Mouse (Mus musculus) myocyte (in vitro differentiated cells): Measurements from ENCODE around the gene Kif26b.

Source experiments
- MAX ChIP-seq: IDR thresholded peaks from one replicate; pipeline ENCODE4 v1.6.1; 2011; ENCODE audit warnings: low read depth, mild to moderate bottlenecking, control low read depth
- POLR2A ChIP-seq: IDR thresholded peaks from one replicate; pipeline ENCODE4 v1.6.1; 2011; ENCODE audit warnings: low read depth, mild to moderate bottlenecking, control low read depth, moderate library complexity; ENCODE audit not compliant: insufficient read length
- POLR2AphosphoS2 ChIP-seq: IDR thresholded peaks from one replicate; pipeline ENCODE4 v1.6.1; 2011; ENCODE audit warnings: low read depth, control low read depth; ENCODE audit not compliant: insufficient read length
- USF1 ChIP-seq: IDR thresholded peaks from one replicate; pipeline ENCODE4 v1.6.1; 2011; ENCODE audit warnings: low read depth, mild to moderate bottlenecking, control low read depth, moderate library complexity

DNA sequence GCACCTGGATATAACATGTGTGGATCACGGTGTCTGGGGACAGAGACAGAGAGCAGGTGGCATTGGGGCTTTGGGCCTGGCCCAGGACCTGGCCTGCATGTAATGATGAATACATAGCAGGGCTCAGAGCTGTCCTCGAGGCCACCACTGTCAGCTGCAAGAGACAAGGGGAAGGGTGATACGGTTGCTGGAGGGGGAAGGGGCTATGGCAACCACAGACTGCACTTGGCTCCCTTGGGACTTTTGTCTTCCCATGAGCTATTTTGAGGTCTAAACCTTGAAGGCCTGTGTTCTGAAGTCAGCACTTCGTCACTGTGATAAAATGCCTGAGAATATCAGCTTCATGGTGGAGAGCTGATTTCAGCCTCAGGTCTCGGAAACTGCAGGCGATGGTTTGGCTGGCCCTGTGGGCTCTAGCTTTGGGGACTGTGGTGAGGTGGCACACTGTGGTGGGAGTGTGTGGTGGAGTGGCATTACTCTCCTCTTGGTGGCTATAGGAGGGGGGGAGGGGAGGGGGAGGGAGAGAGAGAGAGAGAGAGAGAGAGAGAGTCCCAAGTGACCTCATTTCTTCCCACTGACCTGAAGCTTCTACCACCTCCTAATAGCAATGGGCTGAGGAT lies 23.5 kb downstream of the Kif26b start:
- TF ChIP-seq MAX = no peak
- no peak for TF ChIP-seq POLR2A
- no peak for TF ChIP-seq POLR2AphosphoS2
- no peak for TF ChIP-seq USF1
